Mouse (Mus musculus): ENCODE results near the gene Syne3. TPM values are rescaled to one million over a fixed set of nuclear protein-coding genes. Genes with fewer than 3 reads are reported as not detected.

Gene Syne3
- polyA plus RNA-seq, 1 experiment = 16.4 TPM

- no peak for DNase-seq
- Histone ChIP-seq H3K4me1 (replicated peaks; ENCODE audit: control insufficient read depth, insufficient read depth, low read length) (peaks cover 4% of the 10 kb centered on the region; the same call in 1 of the 2 replicates), H3K36me3 (ENCODE audit: control insufficient read depth, insufficient read depth, low read length) (no peaks in the 10 kb centered on the region), H3K4me3 (ENCODE audit: control insufficient read depth, insufficient read depth, low read length) (no peak overlapping the region), H3K27me3 (ENCODE audit: control insufficient read depth, insufficient read depth, low read length) (no peaks in the 10 kb centered on the region), H3K27ac (ENCODE audit: control insufficient read depth, insufficient read depth, low read length) (no peak overlapping the region)
- WGBS = 85% methylated on average over 10 of the region's 10 CpGs
- TF ChIP-seq POLR2A (IDR thresholded peaks at IDR 0.05; ENCODE audit: control insufficient read depth, extremely low read depth, insufficient read depth, low read length, poor library complexity) = no peak
- TF ChIP-seq CTCF (IDR thresholded peaks at IDR 0.05; ENCODE audit: borderline replicate concordance, control insufficient read depth, extremely low read depth, insufficient read depth, low read length, poor library complexity) = no peak
Observed at GRCm38 (mm10) chr12:104912281-104912933, 97.2 kb downstream of the Syne3 start.

- WGBS = 95% methylated on average over 4 of the region's 4 CpGs
Observed at GRCm38 (mm10) chr12:104909750-104910149, 99.9 kb downstream of the Syne3 start.

GRCm38 (mm10) chr12:104908986-104909385, 100.6 kb downstream of the Syne3 start:
- H3K27ac ChIP-seq (ENCODE audit: control insufficient read depth, insufficient read depth, low read length) = no peak overlapping the region
- peaks cover 4% of the 10 kb centered on the region; the same call in 1 of the 2 replicates for H3K4me1 ChIP-seq (replicated peaks; ENCODE audit: control insufficient read depth, insufficient read depth, low read length)
- TF ChIP-seq CTCF (IDR thresholded peaks at IDR 0.05; ENCODE audit: borderline replicate concordance, control insufficient read depth, extremely low read depth, insufficient read depth, low read length, poor library complexity) = no peak
- no peak for TF ChIP-seq POLR2A (IDR thresholded peaks at IDR 0.05; ENCODE audit: control insufficient read depth, extremely low read depth, insufficient read depth, low read length, poor library complexity)
- no peaks in the 10 kb centered on the region for H3K27me3 ChIP-seq (ENCODE audit: control insufficient read depth, insufficient read depth, low read length)
- no peak overlapping the region for H3K4me3 ChIP-seq (ENCODE audit: control insufficient read depth, insufficient read depth, low read length)
- WGBS = 91% methylated on average over 5 of the region's 5 CpGs
- H3K36me3 ChIP-seq (ENCODE audit: control insufficient read depth, insufficient read depth, low read length) = no peaks in the 10 kb centered on the region
- no peak for DNase-seq

More at GRCm38 (mm10) chr12:104909750-104910149, 99.9 kb downstream of the Syne3 start:
- H3K4me3 ChIP-seq (ENCODE audit: control insufficient read depth, insufficient read depth, low read length) = no peak overlapping the region
- no peaks in the 10 kb centered on the region for H3K27me3 ChIP-seq (ENCODE audit: control insufficient read depth, insufficient read depth, low read length)
- no peak for TF ChIP-seq POLR2A (IDR thresholded peaks at IDR 0.05; ENCODE audit: control insufficient read depth, extremely low read depth, insufficient read depth, low read length, poor library complexity)
- no peak for TF ChIP-seq CTCF (IDR thresholded peaks at IDR 0.05; ENCODE audit: borderline replicate concordance, control insufficient read depth, extremely low read depth, insufficient read depth, low read length, poor library complexity)
- no peak for DNase-seq
- peaks cover 4% of the 10 kb centered on the region; the same call in 1 of the 2 replicates for H3K4me1 ChIP-seq (replicated peaks; ENCODE audit: control insufficient read depth, insufficient read depth, low read length)
- no peaks in the 10 kb centered on the region for H3K36me3 ChIP-seq (ENCODE audit: control insufficient read depth, insufficient read depth, low read length)
- no peak overlapping the region for H3K27ac ChIP-seq (ENCODE audit: control insufficient read depth, insufficient read depth, low read length)

GRCm38 (mm10) chr12:104908024-104908781, 101.4 kb downstream of the Syne3 start:
- no peak overlapping the region for H3K27ac ChIP-seq (ENCODE audit: control insufficient read depth, insufficient read depth, low read length)
- no peak overlapping the region for H3K4me3 ChIP-seq (ENCODE audit: control insufficient read depth, insufficient read depth, low read length)
- DNase-seq = no peak
- H3K27me3 ChIP-seq (ENCODE audit: control insufficient read depth, insufficient read depth, low read length) = no peaks in the 10 kb centered on the region
- peaks cover 4% of the 10 kb centered on the region; the same call in 1 of the 2 replicates for H3K4me1 ChIP-seq (replicated peaks; ENCODE audit: control insufficient read depth, insufficient read depth, low read length)
- H3K36me3 ChIP-seq (ENCODE audit: control insufficient read depth, insufficient read depth, low read length) = no peaks in the 10 kb centered on the region
- WGBS = 28% methylated on average over 15 of the region's 15 CpGs
- TF ChIP-seq POLR2A (IDR thresholded peaks at IDR 0.05; ENCODE audit: control insufficient read depth, extremely low read depth, insufficient read depth, low read length, poor library complexity) = no peak
- no peak for TF ChIP-seq CTCF (IDR thresholded peaks at IDR 0.05; ENCODE audit: borderline replicate concordance, control insufficient read depth, extremely low read depth, insufficient read depth, low read length, poor library complexity)

- Histone ChIP-seq H3K4me3 (ENCODE audit: control insufficient read depth, insufficient read depth, low read length) (no peak overlapping the region), H3K36me3 (ENCODE audit: control insufficient read depth, insufficient read depth, low read length) (no peaks in the 10 kb centered on the region), H3K27me3 (ENCODE audit: control insufficient read depth, insufficient read depth, low read length) (no peaks in the 10 kb centered on the region), H3K27ac (ENCODE audit: control insufficient read depth, insufficient read depth, low read length) (no peak overlapping the region), H3K4me1 (replicated peaks; ENCODE audit: control insufficient read depth, insufficient read depth, low read length) (no peaks in the 10 kb centered on the region)
- WGBS = 97% methylated on average over 2 of the region's 2 CpGs
- TF ChIP-seq CTCF (IDR thresholded peaks at IDR 0.05; ENCODE audit: borderline replicate concordance, control insufficient read depth, extremely low read depth, insufficient read depth, low read length, poor library complexity) = no peak
- TF ChIP-seq POLR2A (IDR thresholded peaks at IDR 0.05; ENCODE audit: control insufficient read depth, extremely low read depth, insufficient read depth, low read length, poor library complexity) = no peak
- DNase-seq = no peak
Observed at GRCm38 (mm10) chr12:104907133-104907532, 102.5 kb downstream of the Syne3 start.

GRCm38 (mm10) chr12:104904138-104904537, 105.5 kb downstream of the Syne3 start:
- no peaks in the 10 kb centered on the region for H3K36me3 ChIP-seq (ENCODE audit: control insufficient read depth, insufficient read depth, low read length)
- TF ChIP-seq POLR2A (IDR thresholded peaks at IDR 0.05; ENCODE audit: control insufficient read depth, extremely low read depth, insufficient read depth, low read length, poor library complexity) (no peak), CTCF (IDR thresholded peaks at IDR 0.05; ENCODE audit: borderline replicate concordance, control insufficient read depth, extremely low read depth, insufficient read depth, low read length, poor library complexity) (no peak)
- no peaks in the 10 kb centered on the region for H3K27me3 ChIP-seq (ENCODE audit: control insufficient read depth, insufficient read depth, low read length)
- H3K27ac ChIP-seq (ENCODE audit: control insufficient read depth, insufficient read depth, low read length) = no peak overlapping the region
- no peak overlapping the region for H3K4me3 ChIP-seq (ENCODE audit: control insufficient read depth, insufficient read depth, low read length)
- no peaks in the 10 kb centered on the region for H3K4me1 ChIP-seq (replicated peaks; ENCODE audit: control insufficient read depth, insufficient read depth, low read length)
- no peak for DNase-seq
- 19% methylated on average over 5 of the region's 5 CpGs for WGBS

Measured in thymus, adult 2 months (tissue).